Mouse (Mus musculus) erythroblast, embryonic 14.5 days (primary cell): ENCODE measurements around the gene Gm10153.
"Not testable (repeated sequence)": the region's sequence is repeated elsewhere in the genome, so short reads cannot be mapped to it uniquely, and the experiment has no call there.

Experiments
- GATA1 ChIP-seq: IDR thresholded peaks from 2 replicates; pipeline ENCODE4 v1.6.1; 2012; ENCODE audit warnings: low read length, inconsistent platforms, mixed read lengths
- TAL1 ChIP-seq: IDR thresholded peaks from 3 replicates; pipeline ENCODE4 v1.6.1; 2012; ENCODE audit warnings: low read length, inconsistent platforms, mixed read lengths

DNA sequence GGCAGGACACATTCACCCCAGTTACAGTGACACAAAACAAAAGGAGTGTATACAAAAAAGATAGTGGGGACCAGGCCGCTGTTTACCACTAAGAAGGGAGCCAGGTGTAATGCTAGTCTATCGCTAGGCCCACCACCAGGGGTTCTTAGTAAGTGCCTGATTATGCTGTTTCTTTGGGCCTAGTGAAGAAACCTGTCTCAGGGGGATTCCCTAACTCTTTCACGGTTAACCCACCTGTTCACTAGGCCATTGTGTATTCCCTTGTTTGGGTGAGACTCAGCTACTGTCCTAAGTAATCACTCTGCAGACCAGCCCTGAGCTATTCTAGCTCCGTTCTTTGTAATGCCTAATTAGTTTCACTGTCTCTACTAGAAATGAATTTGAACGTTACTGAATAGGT is 16.7 kb upstream of the Gm10153 start:
- not testable (repeated sequence) for TF ChIP-seq TAL1, GATA1
